Mouse (Mus musculus): Measurements from ENCODE around the gene Rbm5.

Rbm5 gene

GRCm38 (mm10) chr9:107770374-107771290, at the start of gene Rbm5:
Gene Rbm5, minus strand, starts transcription at chr9:107770996.
- DNase-seq (ENCODE audit: low read depth, low spot score), result peak; percentile 75

- DNase-seq (ENCODE audit: low read depth, low spot score), result no peak
Measured at GRCm38 (mm10) chr9:107812132-107812531, 41.3 kb upstream of the Rbm5 start.

GRCm38 (mm10) chr9:107810985-107811384, 40.2 kb upstream of the Rbm5 start:
- DNase-seq (ENCODE audit: low read depth, low spot score), result no peak

- no peak for DNase-seq (ENCODE audit: low read depth, low spot score)
Measured at GRCm38 (mm10) chr9:107791714-107792113, 20.9 kb upstream of the Rbm5 start.

GRCm38 (mm10) chr9:107782536-107783203, 11.9 kb upstream of the Rbm5 start:
- DNase-seq (ENCODE audit: low read depth, low spot score), result no peak

GRCm38 (mm10) chr9:107776809-107777208, 6.0 kb upstream of the Rbm5 start:
- no peak for DNase-seq (ENCODE audit: low read depth, low spot score)

- no peak for DNase-seq (ENCODE audit: low read depth, low spot score)
Measured at GRCm38 (mm10) chr9:107774411-107774810, 3.6 kb upstream of the Rbm5 start.

GRCm38 (mm10) chr9:107771782-107772181, 986 bp upstream of the Rbm5 start:
- DNase-seq (ENCODE audit: low read depth, low spot score), result no peak

GRCm38 (mm10) chr9:107770037-107770373, 791 bp downstream of the Rbm5 start:
- DNase-seq (ENCODE audit: low read depth, low spot score), result no peak

- DNase-seq (ENCODE audit: low read depth, low spot score), result no peak
Measured at GRCm38 (mm10) chr9:107769445-107770000, 1.3 kb downstream of the Rbm5 start.

- no peak for DNase-seq (ENCODE audit: low read depth, low spot score)
Measured at GRCm38 (mm10) chr9:107768851-107769250, 1.9 kb downstream of the Rbm5 start.

- no peak for DNase-seq (ENCODE audit: low read depth, low spot score)
Measured at GRCm38 (mm10) chr9:107759593-107759992, 11.2 kb downstream of the Rbm5 start.

- no peak for DNase-seq (ENCODE audit: low read depth, low spot score)
Measured at GRCm38 (mm10) chr9:107750378-107750777, 20.4 kb downstream of the Rbm5 start.

- DNase-seq (ENCODE audit: low read depth, low spot score), result no peak
Measured at GRCm38 (mm10) chr9:107748063-107748462, 22.7 kb downstream of the Rbm5 start.

GRCm38 (mm10) chr9:107747310-107747709, 23.5 kb downstream of the Rbm5 start:
- no peak for DNase-seq (ENCODE audit: low read depth, low spot score)

- no peak for DNase-seq (ENCODE audit: low read depth, low spot score)
Measured at GRCm38 (mm10) chr9:107746679-107747078, 24.1 kb downstream of the Rbm5 start.

- no peak for DNase-seq (ENCODE audit: low read depth, low spot score)
Measured at GRCm38 (mm10) chr9:107744061-107744460, 26.7 kb downstream of the Rbm5 start.

- DNase-seq (ENCODE audit: low read depth, low spot score), result no peak
Measured at GRCm38 (mm10) chr9:107738841-107739202, 32.0 kb downstream of the Rbm5 start.

GRCm38 (mm10) chr9:107738020-107738840, 32.6 kb downstream of the Rbm5 start:
- peak; percentile 73 for DNase-seq (ENCODE audit: low read depth, low spot score)

GRCm38 (mm10) chr9:107736185-107736485, 34.7 kb downstream of the Rbm5 start:
- DNase-seq (ENCODE audit: low read depth, low spot score), result no peak

- peak; percentile 78 for DNase-seq (ENCODE audit: low read depth, low spot score)
Measured at GRCm38 (mm10) chr9:107735356-107736184, 35.2 kb downstream of the Rbm5 start.

Data from retina, adult 2 months (tissue).